Mouse (Mus musculus) intestine, postnatal 0 days (tissue): ENCODE measurements around the gene Hoxd1. TPM values are rescaled to one million over a fixed set of nuclear protein-coding genes. Genes with fewer than 3 reads are reported as not detected.

Source experiments
- ATAC-seq: fragments of 200-750 bp; cut with Nextera tagmentation; 2 replicates; pipeline ENCODE4 v1.8.0; 2017; ENCODE audit warnings: mild to moderate bottlenecking, moderate TSS enrichment, moderate library complexity
- H3K27ac ChIP-seq: fragments of 300-500 bp; sonication (generic); 2 replicates; pipeline ENCODE4 v1.5.1; 2014; ENCODE audit warnings: mild to moderate bottlenecking, low read depth, low read length, moderate library complexity
- H3K27me3 ChIP-seq: fragments of 300-500 bp; sonication (generic); replicated peaks from 2 replicates; pipeline ENCODE4 v1.6.1; 2014; ENCODE audit warnings: low read length, mixed read lengths; ENCODE audit not compliant: control insufficient read depth, insufficient read depth
- H3K36me3 ChIP-seq: fragments of 300-500 bp; sonication (generic); 2 replicates; pipeline ENCODE4 v1.6.1; 2014; ENCODE audit warnings: mild to moderate bottlenecking, moderate library complexity; ENCODE audit not compliant: control insufficient read depth, insufficient read depth
- H3K4me1 ChIP-seq: fragments of 300-500 bp; sonication (generic); replicated peaks from 2 replicates; pipeline ENCODE4 v1.6.1; 2014; ENCODE audit warnings: antibody characterized with exemption, low read length, mixed read lengths; ENCODE audit not compliant: control insufficient read depth, insufficient read depth
- H3K4me2 ChIP-seq: fragments of 300-500 bp; sonication (generic); replicated peaks from 2 replicates; pipeline ENCODE4 v1.6.1; 2014; ENCODE audit warnings: low read depth, mild to moderate bottlenecking, moderate library complexity
- H3K4me3 ChIP-seq: fragments of 300-500 bp; sonication (generic); 2 replicates; pipeline ENCODE4 v1.5.1; 2014; ENCODE audit warnings: low read depth, low read length
- H3K9ac ChIP-seq: fragments of 300-500 bp; sonication (generic); 2 replicates; pipeline ENCODE4 v1.6.1; 2014; ENCODE audit warnings: mild to moderate bottlenecking, low read depth, low read length
- H3K9me3 ChIP-seq: fragments of 300-500 bp; sonication (generic); 2 replicates; pipeline ENCODE4 v1.6.1; 2016; ENCODE audit warnings: mixed run types; ENCODE audit not compliant: control insufficient read depth
- CTCF ChIP-seq: sonication (generic); IDR thresholded peaks from 2 replicates; pipeline ENCODE4 v1.5.1; 2016; ENCODE audit warnings: low read depth, mild to moderate bottlenecking, control low read depth, antibody characterized with exemption, moderate library complexity
- WGBS: fragments of 180-500 bp; shearing (Covaris S2); extraction: QIAGEN DNeasy Blood & Tissue Kit; methylation state at CpG from one replicate; pipeline ENCODE4 v1.1.7; 2014; 5-methylcytosine and 5-hydroxymethylcytosine counted together
- polyA plus RNA-seq: library from polyadenylated mRNA; unstranded; fragments of >200 nt; fragmentation: Nextera tagmentation; extraction: Ambion mirVana; gene quantifications from 2 replicates; pipeline ENCODE4 v1.2.1, GENCODE M21; 2015

Gene Hoxd1
- polyA plus RNA-seq, 1 experiment from 2014 or later, result not detected

- Histone ChIP-seq H3K27me3 (peaks cover 85% of the 10 kb centered on the region), H3K4me1 (no peaks in the 10 kb centered on the region), H3K4me2 (peak overlapping the region; percentile 56; the same call in 1 of the 2 replicates), H3K9ac (no peak overlapping the region), H3K27ac (no peak overlapping the region), H3K4me3 (0 out of 2 replicates have a peak overlapping the region, but pooled peaks have one; percentile 5), H3K36me3 (no peaks in the 10 kb centered on the region; the same call in 1 of the 2 replicates), H3K9me3 (no peaks in the 10 kb centered on the region)
- ATAC-seq, result no peak
- WGBS, result 20% methylated on average over 14 of the region's 14 CpGs
- no peak for TF ChIP-seq CTCF
Measured at GRCm38 (mm10) chr2:74739869-74740268, 22.9 kb upstream of the Hoxd1 start.

GRCm38 (mm10) chr2:74740311-74741091 lies 22.3 kb upstream of the Hoxd1 start:
- ATAC-seq, result no peak
- WGBS, result 11% methylated on average over 43 of the region's 43 CpGs
- H3K27me3 ChIP-seq, result peaks cover 83% of the 10 kb centered on the region

GRCm38 (mm10) chr2:74741252-74741978 lies 21.4 kb upstream of the Hoxd1 start:
- Histone ChIP-seq H3K4me1 (no peaks in the 10 kb centered on the region), H3K4me3 (no peak overlapping the region), H3K27me3 (peaks cover 83% of the 10 kb centered on the region), H3K36me3 (no peaks in the 10 kb centered on the region), H3K27ac (no peak overlapping the region), H3K4me2 (no peak overlapping the region), H3K9ac (no peak overlapping the region), H3K9me3 (no peaks in the 10 kb centered on the region)
- TF ChIP-seq CTCF, result no peak
- no peak for ATAC-seq
- WGBS, result 50% methylated on average over 2 of the region's 3 CpGs

More at GRCm38 (mm10) chr2:74740311-74741091, 22.3 kb upstream of the Hoxd1 start:
- no peak overlapping the region for H3K27ac ChIP-seq
- H3K9ac ChIP-seq, result no peak overlapping the region
- no peaks in the 10 kb centered on the region for H3K4me1 ChIP-seq
- no peaks in the 10 kb centered on the region for H3K9me3 ChIP-seq
- H3K4me2 ChIP-seq, result peak overlapping the region; percentile 56
- H3K36me3 ChIP-seq, result no peaks in the 10 kb centered on the region; the same call in 1 of the 2 replicates
- H3K4me3 ChIP-seq, result peak overlapping the region; percentile 22; the same call in 1 of the 2 replicates
- no peak for TF ChIP-seq CTCF

GRCm38 (mm10) chr2:74741979-74742277 lies 20.9 kb upstream of the Hoxd1 start:
- TF ChIP-seq CTCF, result no peak
- H3K9ac ChIP-seq, result no peak overlapping the region
- no peak overlapping the region for H3K4me2 ChIP-seq
- H3K9me3 ChIP-seq, result no peaks in the 10 kb centered on the region
- H3K4me3 ChIP-seq, result no peak overlapping the region
- no peaks in the 10 kb centered on the region for H3K4me1 ChIP-seq
- no peak for ATAC-seq
- no peaks in the 10 kb centered on the region for H3K36me3 ChIP-seq
- no peak overlapping the region for H3K27ac ChIP-seq
- H3K27me3 ChIP-seq, result peaks cover 83% of the 10 kb centered on the region

GRCm38 (mm10) chr2:74745540-74746297 lies 17.1 kb upstream of the Hoxd1 start:
- Histone ChIP-seq H3K4me3 (no peak overlapping the region), H3K4me2 (no peak overlapping the region), H3K36me3 (no peaks in the 10 kb centered on the region), H3K9ac (no peak overlapping the region), H3K9me3 (no peaks in the 10 kb centered on the region), H3K27me3 (peaks cover 84% of the 10 kb centered on the region), H3K4me1 (no peaks in the 10 kb centered on the region), H3K27ac (no peak overlapping the region)
- ATAC-seq, result no peak
- 31% methylated on average over 6 of the region's 6 CpGs for WGBS
- TF ChIP-seq CTCF, result no peak

GRCm38 (mm10) chr2:74746298-74746921 lies 16.4 kb upstream of the Hoxd1 start:
- WGBS, result 26% methylated on average over 56 of the region's 58 CpGs
- H3K27ac ChIP-seq, result no peak overlapping the region
- ATAC-seq, result no peak
- H3K9me3 ChIP-seq, result no peaks in the 10 kb centered on the region
- no peak for TF ChIP-seq CTCF
- H3K4me1 ChIP-seq, result no peaks in the 10 kb centered on the region
- H3K9ac ChIP-seq, result no peak overlapping the region
- H3K36me3 ChIP-seq, result no peaks in the 10 kb centered on the region
- H3K27me3 ChIP-seq, result peaks cover 88% of the 10 kb centered on the region
- H3K4me2 ChIP-seq, result peak overlapping the region; percentile 17
- H3K4me3 ChIP-seq, result peak overlapping the region; percentile 16
